Mouse (Mus musculus): Measurements from ENCODE around the gene Fgfr2.

Gene Fgfr2

DNA sequence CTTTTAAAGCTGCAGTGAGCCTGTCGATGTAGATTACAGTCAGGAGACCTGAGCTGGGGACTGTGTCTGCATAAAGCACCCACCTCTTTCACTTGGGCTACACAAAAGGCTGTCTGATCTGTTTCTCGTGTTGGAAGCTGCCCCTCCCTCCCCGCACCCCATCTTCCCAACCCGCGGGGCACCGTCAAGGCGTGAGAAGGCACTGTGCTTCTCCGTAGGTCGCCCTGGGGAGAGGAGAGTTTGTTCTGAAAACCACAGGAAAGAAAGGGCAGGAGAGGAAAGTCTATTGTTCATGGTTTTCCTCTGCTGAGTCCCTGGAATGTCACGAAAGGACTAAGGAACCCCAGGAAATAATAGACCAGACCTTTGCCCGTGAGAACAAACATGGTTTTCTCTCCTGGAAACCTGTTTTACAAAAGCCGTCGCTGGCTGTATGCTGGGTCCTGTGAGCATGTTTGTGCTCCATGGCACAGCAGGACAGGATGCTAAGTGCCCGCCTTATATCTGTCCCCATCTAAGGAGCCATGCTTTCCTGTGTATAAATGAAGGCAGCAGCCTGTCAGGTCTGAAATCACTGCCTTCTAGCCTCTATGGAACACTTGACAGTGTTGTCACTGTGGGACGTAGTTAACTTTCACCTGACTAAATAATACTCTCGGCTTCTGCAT is 2403.1 kb downstream of the Fgfr2 start:
- in situ Hi-C loops (cut with MboI, MseI) = no loop called here

DNA sequence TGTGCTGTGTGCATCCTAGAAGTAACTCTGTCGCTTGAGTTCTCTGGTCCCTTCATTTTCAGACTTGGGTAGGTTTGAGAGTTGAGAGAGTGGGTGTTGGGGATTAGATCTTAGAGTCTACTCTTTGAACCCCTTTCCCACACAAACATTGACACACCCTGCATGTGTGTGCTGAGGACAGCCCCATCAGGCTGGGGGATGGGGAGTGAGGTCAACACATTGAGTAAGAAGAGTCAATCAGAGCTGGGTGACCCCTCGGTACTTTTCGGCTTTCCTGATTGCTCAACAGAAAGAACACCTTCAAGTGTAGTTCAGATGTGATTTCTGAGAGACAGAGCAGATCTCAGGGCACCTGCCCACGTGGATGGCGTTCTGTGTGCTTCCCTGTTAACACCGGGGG is 2406.2 kb downstream of the Fgfr2 start:
- in situ Hi-C loops (cut with MboI, MseI) = no loop called here

DNA sequence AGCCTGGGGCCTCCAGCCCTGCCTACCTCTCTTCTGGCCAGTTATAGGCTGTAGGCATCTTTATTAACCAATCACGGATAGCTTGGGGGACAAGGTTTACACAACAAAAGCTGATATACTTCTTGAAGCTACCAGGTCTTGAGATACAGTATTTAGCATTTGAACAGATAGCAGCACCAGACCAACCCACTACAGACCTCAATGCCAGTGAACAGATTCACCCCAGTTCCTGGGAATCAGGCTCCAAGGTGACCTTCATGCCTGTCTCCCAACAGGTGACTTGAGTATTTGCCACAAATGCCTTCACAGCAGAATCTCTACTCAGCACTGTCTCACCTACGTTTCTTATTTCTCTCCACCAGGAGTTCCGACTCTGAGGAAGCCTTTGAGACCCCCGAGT is 2406.8 kb downstream of the Fgfr2 start:
- in situ Hi-C loops (cut with MboI, MseI) = no loop called here

DNA sequence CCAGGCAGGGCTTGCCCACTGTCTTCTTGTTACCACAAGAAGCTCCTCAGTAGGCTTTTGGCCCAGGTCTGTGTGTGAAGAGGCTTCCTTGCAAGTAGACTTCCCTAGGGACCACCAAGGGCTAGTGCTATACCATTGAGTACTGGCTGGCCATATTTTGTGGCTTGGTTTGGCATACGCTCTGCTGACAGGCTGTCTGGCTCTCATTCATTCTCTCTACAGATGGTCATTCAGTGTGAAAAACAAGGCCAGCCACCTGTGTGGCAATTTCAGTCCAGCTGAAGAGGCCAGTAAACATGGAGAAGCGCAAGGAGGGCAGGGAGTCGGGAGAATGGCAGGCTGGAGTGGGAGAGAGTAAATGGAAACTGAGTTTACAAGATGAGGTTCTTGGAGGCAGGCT is 2407.7 kb downstream of the Fgfr2 start:
- in situ Hi-C loops (cut with MboI, MseI) = no loop called here

DNA sequence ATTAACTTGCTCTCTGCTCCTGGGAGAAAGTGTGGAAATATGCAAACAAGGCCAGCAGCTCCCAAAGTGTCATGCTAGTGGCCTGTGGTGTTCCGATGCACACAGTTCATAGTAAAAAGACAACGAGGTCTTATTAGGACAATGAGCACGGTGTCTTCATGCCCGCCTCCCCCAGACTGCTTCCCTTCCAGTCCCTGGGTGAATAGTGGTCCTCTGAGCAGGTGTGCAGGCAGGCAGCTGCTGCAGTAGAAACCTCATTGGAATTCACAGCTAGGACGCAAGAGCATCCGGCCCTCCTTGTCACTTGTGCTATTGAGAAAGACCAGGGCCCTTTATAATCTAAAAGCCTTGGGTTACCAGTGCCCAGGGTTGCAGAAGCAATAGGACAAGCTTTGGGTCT is 2409.8 kb downstream of the Fgfr2 start:
- in situ Hi-C loops (cut with MboI, MseI) = no loop called here

DNA sequence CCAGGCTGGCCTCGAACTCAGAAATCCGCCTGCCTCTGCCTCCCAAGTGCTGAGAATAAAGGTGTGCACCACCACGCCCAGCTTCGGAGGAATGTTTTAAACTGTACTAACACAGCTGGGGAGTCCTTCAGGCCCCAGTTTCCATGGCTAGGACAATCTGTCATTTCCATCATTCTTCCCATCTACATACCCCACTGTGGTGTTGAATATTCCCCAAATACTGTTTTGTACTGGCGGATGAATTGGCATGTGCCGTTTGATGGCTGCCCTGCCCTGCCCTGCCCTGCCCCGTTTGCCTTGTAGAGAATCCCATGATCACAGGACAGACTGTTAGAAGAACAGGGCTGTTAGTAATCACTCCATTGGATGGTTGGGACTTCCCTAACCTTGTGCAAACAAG is 2411.3 kb downstream of the Fgfr2 start:
- in situ Hi-C loops (cut with MboI, MseI) = no loop called here

DNA sequence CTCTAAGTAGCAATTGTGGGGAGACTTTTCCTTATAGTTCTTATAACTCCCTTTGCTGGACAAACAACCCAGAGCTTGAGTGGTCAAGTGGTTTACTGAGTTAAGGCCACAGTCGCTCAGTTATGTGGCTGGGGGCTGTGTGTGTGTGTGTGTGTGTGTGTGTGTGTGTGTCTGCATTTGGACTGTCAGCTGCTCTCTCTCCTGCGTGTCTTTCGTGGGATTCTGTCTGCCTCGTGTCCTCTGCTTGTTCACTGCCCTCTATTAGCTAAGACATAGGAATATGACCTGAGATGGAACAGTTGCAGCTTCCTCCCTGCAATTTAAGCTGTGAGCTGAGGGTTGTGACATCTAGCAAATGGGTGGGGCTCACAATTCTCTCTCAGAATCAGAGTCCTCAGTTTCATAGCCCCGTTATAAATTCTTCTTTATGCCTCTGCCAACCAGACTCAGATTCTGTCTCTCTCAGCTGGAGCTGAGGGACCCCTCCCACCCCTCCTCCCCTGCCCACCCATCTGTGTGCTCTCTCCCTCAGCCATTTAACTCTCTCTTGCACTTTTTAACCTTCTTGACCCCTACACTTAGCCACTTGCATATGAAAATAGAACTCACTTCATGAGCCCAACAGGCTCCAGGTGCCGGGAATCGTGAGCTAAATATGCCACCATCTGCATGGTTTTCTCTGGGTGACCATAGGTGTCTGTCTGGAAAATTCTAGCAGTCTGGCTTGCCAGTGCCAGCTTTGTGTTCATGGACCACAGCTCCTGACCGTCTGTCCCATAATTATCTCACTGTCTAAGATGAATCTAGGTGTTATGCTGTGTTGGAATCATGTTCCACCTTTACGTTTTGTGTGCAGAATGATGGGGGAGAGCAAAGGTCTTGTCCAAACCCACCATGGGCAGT is 2413.5 kb downstream of the Fgfr2 start:
- in situ Hi-C loops (cut with MboI, MseI) = no loop called here

DNA sequence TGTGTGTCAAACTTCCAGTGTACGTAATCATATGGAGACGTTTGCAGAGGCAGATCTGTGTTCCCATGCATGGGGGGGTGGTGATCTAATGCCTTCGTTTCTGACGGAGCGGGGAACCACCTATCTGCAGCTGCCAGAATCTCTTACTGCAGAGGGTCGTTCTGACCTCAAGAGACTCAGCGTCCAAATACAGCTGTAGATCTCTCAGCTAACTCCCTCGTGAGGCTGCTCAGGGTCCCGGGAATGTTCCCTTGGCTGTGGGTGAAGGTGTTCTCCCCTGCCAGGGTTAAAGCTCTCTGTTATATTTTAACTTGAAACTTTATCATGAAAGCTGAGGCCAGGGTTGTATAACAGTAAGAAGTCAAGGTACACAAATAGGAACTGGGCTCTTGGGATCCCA is 2414.2 kb downstream of the Fgfr2 start:
- in situ Hi-C loops (cut with MboI, MseI) = no loop called here

DNA sequence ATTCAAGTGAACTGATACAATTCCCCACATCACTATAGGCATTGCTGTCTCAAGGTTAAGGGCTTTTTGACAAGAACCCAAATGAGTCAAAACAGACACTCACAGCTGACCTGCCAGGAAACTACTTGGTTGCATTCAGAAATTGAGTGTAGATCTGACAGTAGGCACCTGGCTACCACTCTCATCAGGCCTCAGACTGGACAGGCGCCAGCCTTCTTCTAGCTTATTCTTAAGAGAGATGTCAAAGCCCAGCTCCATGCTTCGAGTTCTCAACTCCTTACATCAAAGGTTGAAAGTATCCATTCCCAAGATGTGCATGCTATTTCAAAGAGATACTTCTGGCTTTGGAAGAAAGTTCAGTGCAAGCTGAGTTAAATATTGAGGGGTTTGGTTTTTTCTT is 2417.9 kb downstream of the Fgfr2 start:
- in situ Hi-C loops (cut with MboI, MseI) = no loop called here

DNA sequence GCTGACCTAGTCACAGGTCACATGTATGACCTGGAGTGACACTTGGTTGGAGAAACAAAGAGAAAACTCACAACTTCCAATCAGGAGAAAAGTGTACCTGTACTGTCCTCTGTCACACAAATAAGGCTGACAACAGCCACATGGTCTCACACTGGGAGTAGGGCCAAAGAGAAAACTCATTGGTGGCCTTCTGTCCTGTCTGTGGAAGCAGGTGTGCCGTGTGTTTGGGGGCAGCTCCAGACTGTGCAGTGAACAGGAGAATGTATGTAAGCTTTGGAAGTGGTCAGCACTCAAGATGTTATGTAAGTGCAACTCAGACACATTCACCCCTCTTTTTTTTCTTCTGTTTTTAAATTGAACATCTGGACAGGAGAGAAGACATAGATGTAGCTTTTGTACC is 2421.8 kb downstream of the Fgfr2 start:
- in situ Hi-C loops (cut with MboI, MseI) = no loop called here

DNA sequence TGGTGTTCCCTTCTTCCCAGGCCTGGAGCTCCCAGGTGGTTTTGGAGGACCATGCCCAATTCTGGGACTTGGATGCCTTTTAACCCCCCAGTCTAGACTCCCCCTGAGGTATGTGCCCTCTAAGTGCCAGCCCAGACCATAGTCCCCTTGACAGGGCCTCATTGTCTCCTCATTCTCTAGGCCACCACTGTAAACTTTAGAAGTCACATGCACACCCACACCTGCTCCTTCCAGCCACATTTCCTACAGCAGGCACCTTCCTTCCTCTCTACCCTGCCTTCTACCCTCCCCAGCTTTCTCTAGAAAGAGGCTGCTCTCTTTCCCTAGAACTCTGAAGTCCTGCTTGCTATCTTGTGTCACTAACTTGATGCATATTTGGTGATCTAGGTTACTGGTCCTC is 2424.7 kb downstream of the Fgfr2 start:
- in situ Hi-C loops (cut with MboI, MseI) = loop anchor here in 1 of 2 experiments (5.0 kb wide), 1 partner anchor 54 kb away; no protein-coding TSS in a partner anchor

DNA sequence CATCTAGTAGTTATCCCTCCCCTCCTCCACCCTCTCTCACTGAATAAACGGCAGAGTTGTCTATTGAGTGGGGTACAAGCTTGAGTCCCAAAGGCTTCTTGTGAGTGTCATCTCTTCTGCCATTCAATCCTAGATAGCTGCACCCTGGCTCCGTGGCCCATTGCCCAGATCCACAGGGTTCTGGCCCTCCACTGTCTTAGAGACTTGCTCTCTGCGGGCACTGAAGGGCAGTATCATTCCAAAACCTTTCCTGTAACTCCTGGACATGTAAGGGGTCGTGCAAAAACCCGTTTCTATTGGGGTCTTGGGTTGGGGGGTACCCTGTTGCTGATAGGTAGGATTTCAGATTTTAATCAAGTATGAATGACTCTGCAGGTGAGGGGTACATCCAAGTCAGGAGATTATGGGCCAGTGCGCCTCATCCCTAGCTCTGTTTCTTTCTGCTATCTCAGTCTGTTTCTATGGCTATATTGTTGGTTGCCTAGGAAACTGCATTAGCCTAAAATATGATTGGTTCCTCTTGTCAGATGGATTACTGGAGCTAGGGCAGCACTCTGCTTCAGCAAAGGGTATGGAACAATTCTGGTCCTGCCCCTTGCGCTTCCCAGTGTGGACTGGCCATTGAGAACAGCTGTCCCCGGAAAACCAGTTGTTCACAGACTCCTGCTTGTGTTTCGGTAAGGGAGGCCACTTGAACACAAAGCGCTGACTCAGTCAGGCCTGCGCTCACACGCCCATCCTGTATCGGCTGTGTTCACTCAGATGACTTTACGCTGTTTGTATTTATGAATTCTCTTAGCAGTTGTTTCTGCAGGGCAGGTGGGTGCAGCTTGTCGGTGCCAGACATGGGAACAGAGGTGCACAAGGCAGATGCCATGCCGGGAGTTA is 2426.6 kb downstream of the Fgfr2 start:
- in situ Hi-C loops (cut with MboI, MseI) = loop anchor here in 1 of 2 experiments (5.0 kb wide), 1 partner anchor 56 kb away; no protein-coding TSS in a partner anchor

DNA sequence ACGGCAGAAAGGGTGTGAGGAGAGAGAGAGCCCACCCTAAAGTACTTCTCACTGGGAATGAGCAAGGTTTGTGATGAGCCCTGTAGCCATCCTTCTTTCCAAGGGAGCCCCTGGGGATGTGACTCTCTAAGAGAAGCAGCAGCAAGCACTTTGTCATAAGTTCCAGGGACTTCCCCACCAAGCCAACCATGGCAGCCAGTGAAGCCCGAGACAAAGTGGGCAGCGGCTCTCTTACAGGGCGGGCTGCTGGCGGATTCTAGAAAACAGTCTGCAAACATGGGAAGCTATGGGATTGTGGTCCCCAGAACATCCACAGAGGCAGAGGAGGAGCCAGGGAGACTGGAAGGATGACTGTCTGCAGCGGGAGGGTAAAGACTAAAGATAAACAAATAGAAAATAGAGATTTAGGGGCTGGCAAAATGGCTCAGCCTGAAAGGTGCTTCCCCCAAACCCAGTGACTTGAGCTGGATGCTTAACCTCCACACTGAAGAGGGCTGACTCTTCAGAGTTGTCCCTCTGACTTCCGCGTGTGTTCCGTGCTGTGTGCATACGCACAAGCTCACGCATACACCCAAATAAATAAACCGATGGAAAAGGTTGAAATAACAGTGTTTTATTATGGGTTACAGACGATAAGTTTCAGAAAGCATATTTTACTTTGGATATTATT is 2427.3 kb downstream of the Fgfr2 start:
- in situ Hi-C loops (cut with MboI, MseI) = loop anchor here in 1 of 2 experiments (5.0 kb wide), 1 partner anchor 56 kb away; no protein-coding TSS in a partner anchor

DNA sequence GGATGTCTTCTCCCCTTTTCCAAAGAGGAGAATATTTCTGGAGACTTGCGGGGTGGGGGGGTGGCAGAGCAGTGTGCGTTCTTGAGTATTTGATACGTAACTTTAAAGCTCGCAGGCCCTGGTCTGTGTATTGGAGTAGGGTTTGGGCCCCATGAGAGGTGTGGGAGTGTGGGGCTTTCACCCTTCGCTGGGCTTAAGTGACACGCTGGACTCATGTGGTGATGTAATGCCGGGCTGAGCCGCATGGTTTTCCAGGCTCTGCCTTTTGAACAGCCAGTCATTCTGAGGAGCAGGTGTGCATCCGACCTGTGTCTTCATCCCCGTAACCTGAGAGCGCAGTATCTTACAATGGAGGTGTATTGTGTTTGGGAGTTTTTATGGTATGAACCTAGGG is 2429.4 kb downstream of the Fgfr2 start:
- in situ Hi-C loops (cut with MboI, MseI) = no loop called here

DNA sequence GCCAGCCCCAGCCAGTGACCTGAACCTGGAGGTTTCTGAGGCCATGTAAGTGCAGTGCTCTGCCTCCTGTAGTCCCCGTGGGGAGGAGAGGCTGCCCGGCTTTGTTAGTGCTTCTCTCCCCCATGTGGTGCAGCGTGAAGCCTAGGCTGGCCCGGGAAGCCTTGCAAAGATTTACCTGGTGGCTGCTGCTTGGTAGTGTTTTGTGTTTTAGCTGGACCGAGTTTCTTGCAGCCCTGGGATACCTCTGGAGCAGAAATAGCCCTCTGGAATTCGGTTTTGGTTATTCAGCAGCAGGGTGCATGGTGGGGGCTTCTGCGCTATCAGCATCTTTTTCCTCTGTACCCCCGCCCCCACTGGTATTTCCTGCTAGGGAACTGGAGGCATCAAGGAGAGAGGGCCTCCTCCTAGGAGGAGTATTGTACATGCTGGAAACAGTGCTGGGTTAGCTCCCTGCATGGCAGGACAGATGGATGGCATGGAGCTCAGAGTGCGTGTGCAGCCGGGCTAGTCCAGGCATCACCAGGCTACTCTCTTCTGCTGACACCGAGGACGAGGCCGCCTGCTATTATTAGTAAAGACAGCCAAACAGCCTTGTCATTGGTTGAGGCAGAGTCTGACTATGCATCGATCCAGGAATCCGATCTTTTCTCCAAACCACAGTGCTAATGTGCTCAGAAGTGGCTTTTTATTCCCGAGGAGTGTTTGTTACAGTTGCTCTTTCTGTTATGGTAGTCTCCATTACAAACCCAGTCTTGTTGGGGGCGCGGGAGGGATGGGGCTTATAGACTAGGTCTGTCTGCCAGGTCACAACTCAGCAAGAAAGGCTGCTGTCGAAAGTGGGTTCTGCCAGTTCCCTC is 2430.0 kb downstream of the Fgfr2 start:
- in situ Hi-C loops (cut with MboI, MseI) = no loop called here

DNA sequence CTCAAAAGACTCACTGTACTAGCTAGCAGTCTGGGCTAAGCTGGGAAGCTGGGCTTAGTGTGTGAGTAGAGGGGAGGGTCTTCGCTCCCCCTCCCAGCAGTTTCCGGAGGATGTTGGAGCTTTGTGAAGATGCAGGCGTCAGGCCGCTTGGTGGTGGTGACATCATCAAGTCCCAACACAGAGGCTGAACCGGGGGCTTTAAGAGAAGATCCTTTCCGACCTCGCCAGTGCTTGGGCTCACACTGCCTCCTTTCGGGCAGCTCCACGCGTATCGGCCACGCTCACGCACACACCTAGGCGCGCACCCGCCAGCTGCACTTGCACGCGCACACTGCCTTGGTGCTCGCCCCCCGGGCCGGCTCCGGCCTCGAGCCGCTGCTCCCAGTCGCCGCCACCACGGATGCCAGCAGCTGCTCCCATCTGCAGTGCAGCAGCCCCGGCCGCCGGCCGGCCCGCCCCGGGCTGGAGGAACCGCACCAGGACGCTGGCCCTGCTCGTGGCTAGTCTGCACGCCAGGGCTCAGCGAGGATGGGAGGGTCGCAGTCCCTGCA is 2430.7 kb downstream of the Fgfr2 start:
- in situ Hi-C loops (cut with MboI, MseI) = no loop called here

DNA sequence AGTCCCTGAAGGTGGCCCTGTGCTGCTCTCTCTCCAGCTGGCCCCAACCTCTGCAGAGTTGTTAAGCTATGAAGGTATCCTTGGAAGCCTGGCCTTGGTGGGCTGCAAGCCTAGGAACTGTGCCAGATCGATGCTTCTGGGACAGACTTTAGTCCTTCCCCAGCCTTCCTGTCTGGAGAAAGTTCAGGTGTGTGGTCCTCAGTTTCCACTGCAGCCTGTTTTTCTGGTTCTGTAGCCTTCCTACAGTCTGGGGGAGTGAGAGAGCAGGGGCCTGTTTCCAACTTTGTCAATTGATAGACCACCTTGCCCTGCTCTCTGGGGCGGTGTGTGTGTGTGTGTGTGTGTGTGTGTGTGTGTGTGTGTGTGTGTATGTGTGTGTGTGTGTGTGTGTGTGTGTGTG is 2431.2 kb downstream of the Fgfr2 start:
- in situ Hi-C loops (cut with MboI, MseI) = no loop called here

DNA sequence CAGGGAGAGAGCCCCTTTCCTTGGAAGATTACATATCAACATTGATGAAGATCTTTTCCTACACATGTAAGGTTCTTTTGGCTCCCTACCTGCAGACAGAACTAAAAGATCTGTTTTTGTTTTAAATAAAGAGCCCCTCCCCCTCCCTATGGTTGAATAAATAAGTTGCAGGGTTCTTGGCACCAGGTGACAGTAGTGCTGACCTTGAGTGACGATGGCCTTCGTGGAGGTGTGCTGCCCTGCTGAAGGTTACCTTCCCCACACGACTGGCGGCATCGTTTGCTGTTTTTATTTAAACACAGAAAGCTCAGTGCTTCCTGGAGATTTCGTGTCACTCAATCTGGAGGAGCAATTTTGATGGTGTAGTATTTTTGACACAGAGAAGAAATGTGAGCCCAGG is 2432.3 kb downstream of the Fgfr2 start:
- in situ Hi-C loops (cut with MboI, MseI) = no loop called here

DNA sequence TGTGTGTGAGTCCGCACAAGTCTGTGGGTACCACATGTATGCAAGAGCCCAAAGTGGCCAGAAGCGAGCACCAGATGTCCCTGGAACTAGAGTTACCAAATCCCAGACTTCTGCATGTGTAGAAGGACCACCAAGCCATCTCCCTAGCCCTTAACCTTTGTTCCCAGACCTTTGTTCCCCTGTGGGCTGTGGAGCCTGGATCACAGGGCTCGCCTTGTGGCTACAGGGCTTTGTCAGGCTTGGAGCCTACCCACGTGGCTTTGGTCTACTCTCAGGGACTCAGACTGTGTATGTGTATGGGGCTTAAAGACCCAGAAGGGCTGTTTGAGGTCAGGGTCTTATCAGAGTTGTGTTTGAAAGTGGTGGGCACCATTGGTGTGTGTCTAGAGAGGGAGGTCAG is 2434.5 kb downstream of the Fgfr2 start:
- in situ Hi-C loops (cut with MboI, MseI) = no loop called here

DNA sequence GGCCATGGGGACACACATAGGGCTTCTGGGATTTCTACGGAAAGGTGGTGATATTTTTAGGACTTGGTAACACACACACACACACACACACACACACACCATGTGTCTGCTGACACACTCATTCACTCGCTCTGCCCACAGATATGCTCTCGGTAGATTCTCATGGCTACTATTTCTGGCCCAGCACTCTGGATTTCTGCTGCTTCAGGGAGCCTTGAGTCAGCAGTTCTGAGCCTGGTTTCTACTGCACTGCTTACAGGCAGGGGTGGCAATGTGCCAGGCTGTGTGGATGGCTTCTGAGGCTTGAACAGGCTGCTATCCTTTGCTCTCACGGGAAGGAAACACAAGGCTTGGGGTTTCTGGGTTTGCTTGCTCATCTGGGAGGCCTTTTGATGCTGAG is 2441.4 kb downstream of the Fgfr2 start:
- in situ Hi-C loops (cut with MboI, MseI) = no loop called here

Measured in T-helper 17 cell (primary cell).